Mouse (Mus musculus) lung, embryonic 14.5 days (tissue): ENCODE results near the gene Gm37240. TPM values are rescaled to one million over a fixed set of nuclear protein-coding genes. Genes with fewer than 3 reads are reported as not detected.
A peak's percentile ranks its signal among the peaks of the same experiment; 100 is the strongest.

Source experiments
- ATAC-seq: fragments of 200-750 bp; cut with Nextera tagmentation; 2 replicates; pipeline ENCODE4 v1.8.0; 2017; ENCODE audit warnings: mild to moderate bottlenecking, moderate TSS enrichment, moderate library complexity; ENCODE audit not compliant: insufficient read depth
- DNase-seq: peaks from one replicate; pipeline ENCODE4 v3.0.0-alpha.2; 2015
- H3K27ac ChIP-seq: fragments of 300-500 bp; sonication (generic); 2 replicates; pipeline ENCODE4 v1.5.1; 2014; ENCODE audit warnings: low read depth, mild to moderate bottlenecking, moderate library complexity
- H3K27me3 ChIP-seq: fragments of 300-500 bp; sonication (generic); 2 replicates; pipeline ENCODE4 v1.6.1; 2014; ENCODE audit warnings: low read length, control low read depth; ENCODE audit not compliant: insufficient read depth
- H3K36me3 ChIP-seq: fragments of 300-500 bp; sonication (generic); 2 replicates; pipeline ENCODE4 v1.6.1; 2014; ENCODE audit warnings: control low read depth; ENCODE audit not compliant: insufficient read depth
- H3K4me1 ChIP-seq: fragments of 300-500 bp; sonication (generic); 2 replicates; pipeline ENCODE4 v1.6.1; 2014; ENCODE audit warnings: antibody characterized with exemption, control low read depth; ENCODE audit not compliant: insufficient read depth
- H3K4me2 ChIP-seq: fragments of 300-500 bp; sonication (generic); 2 replicates; pipeline ENCODE4 v1.6.1; 2014; ENCODE audit warnings: mild to moderate bottlenecking
- H3K4me3 ChIP-seq: fragments of 300-500 bp; sonication (generic); 2 replicates; pipeline ENCODE4 v1.5.1; 2014; ENCODE audit warnings: low read depth, low read length
- H3K9ac ChIP-seq: fragments of 300-500 bp; sonication (generic); 2 replicates; pipeline ENCODE4 v1.6.1; 2014
- H3K9me3 ChIP-seq: fragments of 300-500 bp; sonication (generic); 2 replicates; pipeline ENCODE4 v1.6.1; 2016; ENCODE audit warnings: low read depth, low read length, control low read depth
- CTCF ChIP-seq: IDR thresholded peaks from 2 replicates; pipeline ENCODE4 v1.5.1; 2016; ENCODE audit warnings: antibody characterized with exemption, low read depth
- WGBS: fragments of 180-500 bp; shearing (Covaris S2); extraction: QIAGEN DNeasy Blood & Tissue Kit; methylation state at CpG from one replicate; pipeline ENCODE4 v1.1.7; 2014; 5-methylcytosine and 5-hydroxymethylcytosine counted together
- polyA plus RNA-seq: library from polyadenylated mRNA; unstranded; fragments of >200 nt; fragmentation: Nextera tagmentation; extraction: Ambion mirVana; gene quantifications from 2 replicates; pipeline ENCODE4 v1.2.1, GENCODE M21; 2014

Gene Gm37240
- polyA plus RNA-seq, 1 experiment from 2014 or later: 4.5 TPM

GRCm38 (mm10) chr3:84935729-84936128 is 951.6 kb downstream of the Gm37240 start:
- Histone ChIP-seq H3K4me2 (no peak overlapping the region), H3K4me3 (no peak overlapping the region), H3K27ac (no peak overlapping the region), H3K9ac (no peak overlapping the region), H3K27me3 (no peaks in the 10 kb centered on the region), H3K9me3 (no peaks in the 10 kb centered on the region), H3K4me1 (no peaks in the 10 kb centered on the region), H3K36me3 (no peaks in the 10 kb centered on the region)
- no peak for DNase-seq
- TF ChIP-seq CTCF: no peak
- 81% methylated on average over 1 of the region's 1 CpGs for WGBS
- ATAC-seq: no peak

- H3K27ac ChIP-seq: no peak overlapping the region
- ATAC-seq: no peak
- no peaks in the 10 kb centered on the region for H3K27me3 ChIP-seq
- TF ChIP-seq CTCF: no peak
- no peaks in the 10 kb centered on the region for H3K9me3 ChIP-seq
- no peaks in the 10 kb centered on the region for H3K36me3 ChIP-seq
- DNase-seq: no peak
- H3K4me3 ChIP-seq: no peak overlapping the region
- 63% methylated on average over 3 of the region's 3 CpGs for WGBS
- H3K4me1 ChIP-seq: no peaks in the 10 kb centered on the region
- H3K9ac ChIP-seq: no peak overlapping the region
- no peak overlapping the region for H3K4me2 ChIP-seq
Measured at GRCm38 (mm10) chr3:84930683-84931082, 956.6 kb downstream of the Gm37240 start.

- no peak for ATAC-seq
- H3K9ac ChIP-seq: no peak overlapping the region
- no peaks in the 10 kb centered on the region; the same call in 1 of the 2 replicates for H3K4me1 ChIP-seq
- H3K4me3 ChIP-seq: no peak overlapping the region
- TF ChIP-seq CTCF: no peak
- H3K9me3 ChIP-seq: no peaks in the 10 kb centered on the region
- H3K36me3 ChIP-seq: no peaks in the 10 kb centered on the region
- 83% methylated on average over 3 of the region's 3 CpGs for WGBS
- no peak for DNase-seq
- H3K4me2 ChIP-seq: no peak overlapping the region
- no peaks in the 10 kb centered on the region for H3K27me3 ChIP-seq
- no peak overlapping the region for H3K27ac ChIP-seq
Measured at GRCm38 (mm10) chr3:84929171-84929570, 958.1 kb downstream of the Gm37240 start.

GRCm38 (mm10) chr3:84927901-84928300 is 959.4 kb downstream of the Gm37240 start:
- Histone ChIP-seq H3K4me2 (no peak overlapping the region), H3K9me3 (no peaks in the 10 kb centered on the region), H3K27me3 (no peaks in the 10 kb centered on the region), H3K9ac (no peak overlapping the region), H3K4me3 (no peak overlapping the region), H3K4me1 (no peaks in the 10 kb centered on the region; the same call in 1 of the 2 replicates), H3K27ac (no peak overlapping the region), H3K36me3 (no peaks in the 10 kb centered on the region)
- DNase-seq: no peak
- peak; percentile 34; the same call in 1 of the 2 replicates for ATAC-seq
- WGBS: 70% methylated on average over 2 of the region's 2 CpGs
- TF ChIP-seq CTCF: no peak

GRCm38 (mm10) chr3:84927168-84927794 is 960.0 kb downstream of the Gm37240 start:
- no peaks in the 10 kb centered on the region for H3K36me3 ChIP-seq
- no peaks in the 10 kb centered on the region for H3K9me3 ChIP-seq
- WGBS: 36% methylated on average over 8 of the region's 8 CpGs
- no peaks in the 10 kb centered on the region for H3K27me3 ChIP-seq
- H3K4me2 ChIP-seq: no peak overlapping the region
- no peak overlapping the region for H3K4me3 ChIP-seq
- DNase-seq: peak; percentile 57
- ATAC-seq: peak; percentile 82
- no peaks in the 10 kb centered on the region; the same call in 1 of the 2 replicates for H3K4me1 ChIP-seq
- H3K27ac ChIP-seq: no peak overlapping the region
- H3K9ac ChIP-seq: no peak overlapping the region
- no peak for TF ChIP-seq CTCF

GRCm38 (mm10) chr3:84926140-84926539 is 961.2 kb downstream of the Gm37240 start:
- DNase-seq (no peak), ATAC-seq (no peak)
- Histone ChIP-seq H3K27ac (no peak overlapping the region), H3K4me3 (no peak overlapping the region), H3K36me3 (no peaks in the 10 kb centered on the region), H3K9me3 (no peaks in the 10 kb centered on the region), H3K27me3 (no peaks in the 10 kb centered on the region), H3K4me1 (no peaks in the 10 kb centered on the region; the same call in 1 of the 2 replicates), H3K4me2 (no peak overlapping the region), H3K9ac (no peak overlapping the region)
- 79% methylated on average over 5 of the region's 5 CpGs for WGBS
- TF ChIP-seq CTCF: no peak

GRCm38 (mm10) chr3:84925229-84925628 is 962.1 kb downstream of the Gm37240 start:
- H3K4me3 ChIP-seq: no peak overlapping the region
- no peaks in the 10 kb centered on the region for H3K9me3 ChIP-seq
- H3K36me3 ChIP-seq: no peaks in the 10 kb centered on the region
- H3K27ac ChIP-seq: no peak overlapping the region
- no peaks in the 10 kb centered on the region for H3K27me3 ChIP-seq
- H3K4me2 ChIP-seq: no peak overlapping the region
- DNase-seq (no peak), ATAC-seq (no peak)
- TF ChIP-seq CTCF: no peak
- no peaks in the 10 kb centered on the region; the same call in 1 of the 2 replicates for H3K4me1 ChIP-seq
- H3K9ac ChIP-seq: no peak overlapping the region
- 49% methylated on average over 4 of the region's 4 CpGs for WGBS
